Mouse (Mus musculus) intestine, embryonic 16.5 days (tissue): ENCODE data around the gene Tulp4. TPM values are rescaled to one million over a fixed set of nuclear protein-coding genes. Genes with fewer than 3 reads are reported as not detected.

Experiments
- microRNA-seq: library from miRNA; unstranded; fragments of <30 nt; microRNA quantifications from one replicate; pipeline ENCODE4, GENCODE M21; 2016
- polyA plus RNA-seq: library from polyadenylated mRNA; unstranded; fragments of >200 nt; fragmentation: Nextera tagmentation; extraction: Ambion mirVana; gene quantifications from 2 replicates; pipeline ENCODE4 v1.2.1, GENCODE M21; 2015

Tulp4 gene
- polyA plus RNA-seq, 1 experiment from 2014 or later = 79.1 TPM

Small RNA genes lying within 50 kb of the gene (microRNA-seq; reads per million reads assigned to microRNA genes)
- gene Gm22774 = not detected

Other genes starting within 250 kb of the Tulp4 start
- gene Synj2, start 165.2 kb upstream of the Tulp4 start, polyA plus RNA-seq = 3.5 and 4.0 TPM in 2 replicates
- gene Serac1, start 26.7 kb upstream of the Tulp4 start, polyA plus RNA-seq = 3.9 and 4.6 TPM in 2 replicates
- 138 and 151 TPM in 2 replicates for gene Gtf2h5, start 26.7 kb upstream of the Tulp4 start, polyA plus RNA-seq
- 20.7 and 22.1 TPM in 2 replicates for gene Tmem181a, start 150.4 kb downstream of the Tulp4 start, polyA plus RNA-seq
- 14.9 and 15.3 TPM in 2 replicates for gene Dynlt1a, start 211.1 kb downstream of the Tulp4 start, polyA plus RNA-seq